Mouse (Mus musculus): ENCODE data around the gene Ccdc126. TPM values are rescaled to one million over a fixed set of nuclear protein-coding genes. Genes with fewer than 3 reads are reported as not detected.

The Ccdc126 gene
- total RNA-seq, 1 experiment from 2014 or later, result 5.1 TPM

- ATAC-seq (replicated peaks; ENCODE audit: low read depth, poor library complexity, severe bottlenecking), result no peak
Observed at GRCm38 (mm10) chr6:49339145-49339544, 20.1 kb downstream of the Ccdc126 start.

DNA sequence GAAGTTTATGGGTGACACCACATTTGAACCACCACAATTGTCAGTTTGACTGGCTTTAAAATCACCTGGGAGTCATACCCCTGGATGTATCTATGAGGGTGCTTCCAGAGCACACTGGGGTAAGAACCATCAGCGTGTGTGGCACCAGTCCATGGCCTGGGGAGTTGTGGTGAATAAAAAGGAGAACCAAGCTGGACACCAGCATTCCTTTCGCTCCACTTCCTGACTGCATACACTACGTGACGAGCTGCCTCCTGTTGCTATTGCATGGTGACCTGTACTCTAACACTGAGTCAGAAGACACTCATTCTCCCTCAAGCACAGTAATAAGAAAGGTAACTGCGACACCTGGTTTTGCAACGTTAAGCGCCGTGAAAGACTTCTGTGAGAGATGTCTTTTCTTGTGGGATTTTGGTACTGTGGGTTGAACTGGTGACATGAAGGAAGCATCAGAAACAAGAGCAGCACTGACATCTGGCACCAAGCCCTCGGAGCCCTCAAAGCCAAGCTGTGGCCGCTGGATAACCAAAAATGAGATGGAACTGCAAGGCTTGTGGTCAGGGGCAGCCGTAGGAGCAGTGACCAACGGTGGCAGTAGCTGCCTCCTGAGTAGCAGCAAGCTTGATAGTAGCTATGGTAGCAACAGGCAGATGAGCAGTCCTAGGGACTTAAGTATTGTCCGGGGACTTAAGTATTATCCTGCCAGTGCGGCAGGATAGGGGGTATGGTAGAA lies 24.8 kb downstream of the Ccdc126 start:
- ATAC-seq (replicated peaks; ENCODE audit: low read depth, poor library complexity, severe bottlenecking), result peak; percentile 80

DNA sequence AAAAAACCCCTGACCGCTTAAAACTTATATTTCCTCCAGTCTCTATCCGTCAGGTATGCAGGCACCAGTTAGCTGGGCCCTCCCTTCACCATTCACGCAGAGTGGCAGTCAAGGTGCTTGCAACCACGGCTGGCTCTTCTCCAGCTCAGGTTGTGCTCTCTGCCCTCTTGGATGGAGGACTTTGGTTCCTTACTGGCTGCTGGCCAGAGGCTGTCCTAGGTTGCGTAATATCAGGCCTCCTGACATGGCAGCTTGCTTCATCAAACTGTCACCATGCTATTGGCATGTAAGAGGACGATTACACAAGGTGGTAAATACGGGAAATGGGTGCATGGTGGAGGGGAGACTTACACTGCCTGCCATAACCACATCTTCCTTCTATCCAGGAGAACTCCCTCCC lies 30.8 kb downstream of the Ccdc126 start:
- ATAC-seq (replicated peaks; ENCODE audit: low read depth, poor library complexity, severe bottlenecking), result no peak

GRCm38 (mm10) chr6:49354613-49355012 lies 35.5 kb downstream of the Ccdc126 start:
- ATAC-seq (replicated peaks; ENCODE audit: low read depth, poor library complexity, severe bottlenecking), result no peak

DNA sequence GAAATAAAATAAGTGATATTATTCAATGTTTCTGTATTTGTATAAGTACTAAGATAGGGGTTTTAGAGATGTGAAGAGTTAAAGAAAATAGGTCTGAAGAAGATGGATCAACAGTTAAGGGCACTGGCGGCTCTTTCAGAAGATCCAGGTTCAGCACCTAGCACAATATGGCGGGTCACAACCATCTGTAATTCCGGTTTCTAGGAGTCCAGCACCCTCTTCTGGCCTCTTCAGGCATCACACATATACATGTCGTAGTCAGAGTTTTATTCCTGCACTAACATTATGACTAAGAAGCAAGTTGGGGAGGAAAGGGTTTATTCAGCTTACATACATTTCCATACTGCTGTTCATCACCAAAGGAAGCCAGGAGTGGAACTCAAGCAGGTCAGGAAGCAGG lies 36.1 kb downstream of the Ccdc126 start:
- no peak for ATAC-seq (replicated peaks; ENCODE audit: low read depth, poor library complexity, severe bottlenecking)

DNA sequence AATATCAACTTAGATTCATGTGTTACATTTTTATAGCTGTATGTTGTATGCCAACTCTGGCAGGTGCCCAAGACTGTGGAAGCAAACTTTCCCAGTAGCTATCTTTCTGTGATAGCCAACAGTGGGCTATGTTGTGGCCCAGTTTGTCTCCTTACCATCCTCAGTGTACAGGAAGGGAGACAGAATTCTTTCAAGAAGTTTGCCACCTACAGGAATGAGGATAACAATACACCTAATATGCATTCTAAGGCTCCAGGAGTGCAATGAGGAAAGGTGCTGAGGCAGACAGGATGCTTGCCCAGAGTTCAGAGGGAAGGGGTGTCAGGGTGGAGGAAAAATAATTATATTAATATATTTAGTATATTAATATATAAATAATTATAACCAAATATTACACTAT lies 41.3 kb downstream of the Ccdc126 start:
- ATAC-seq (replicated peaks; ENCODE audit: low read depth, poor library complexity, severe bottlenecking), result peak; percentile 71

DNA sequence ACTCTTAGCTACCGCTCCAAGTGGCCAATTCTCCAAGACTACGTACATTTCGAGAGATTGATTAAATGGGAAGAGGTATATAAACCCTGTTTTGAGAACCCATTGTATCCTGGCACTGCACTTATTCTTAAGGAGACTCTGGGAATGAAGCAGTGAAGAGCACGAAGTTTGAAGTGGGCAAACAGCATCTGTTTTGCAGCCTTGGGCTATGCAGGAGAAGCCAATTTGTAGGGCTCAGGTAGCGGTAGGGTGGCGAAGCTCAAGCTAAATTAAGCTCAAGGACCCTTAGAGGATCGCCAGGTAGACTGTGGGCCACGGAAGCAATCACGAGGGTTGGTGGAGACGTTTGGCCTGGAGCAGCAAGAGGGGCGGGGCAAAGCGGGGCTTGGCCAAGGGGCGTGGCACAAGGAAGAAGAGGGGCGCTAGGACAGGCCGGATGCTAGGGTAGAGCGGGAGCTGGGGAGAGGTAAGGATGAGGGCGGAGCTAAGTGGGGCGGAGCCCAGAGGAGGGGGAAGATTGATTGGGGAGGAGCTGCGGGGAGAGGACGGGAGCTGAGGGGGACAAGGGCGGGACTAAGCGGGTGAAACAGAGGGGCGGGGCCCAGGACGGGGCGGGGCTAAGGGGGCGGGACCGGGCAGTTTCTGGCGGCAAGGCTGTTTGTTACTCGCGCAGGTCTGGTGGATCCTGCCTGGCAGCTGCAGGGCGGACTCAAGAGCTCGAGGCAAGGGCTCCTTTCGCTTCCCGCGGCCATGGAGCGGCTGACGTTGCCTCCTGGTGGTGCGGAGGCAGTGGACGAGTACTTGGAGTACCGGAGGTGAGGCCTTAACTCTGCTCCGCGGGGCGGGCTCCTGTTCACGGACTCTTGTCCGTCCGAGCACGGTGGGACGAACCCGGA lies 48.3 kb downstream of the Ccdc126 start, which contains the start of gene Fam221a:
Gene Fam221a (plus strand): TSS at position 581 of the 896 bp plus-strand sequence.
- peak; percentile 98 for ATAC-seq (replicated peaks; ENCODE audit: low read depth, poor library complexity, severe bottlenecking)

GRCm38 (mm10) chr6:49368212-49368611 lies 49.1 kb downstream of the Ccdc126 start:
- no peak for ATAC-seq (replicated peaks; ENCODE audit: low read depth, poor library complexity, severe bottlenecking)

DNA sequence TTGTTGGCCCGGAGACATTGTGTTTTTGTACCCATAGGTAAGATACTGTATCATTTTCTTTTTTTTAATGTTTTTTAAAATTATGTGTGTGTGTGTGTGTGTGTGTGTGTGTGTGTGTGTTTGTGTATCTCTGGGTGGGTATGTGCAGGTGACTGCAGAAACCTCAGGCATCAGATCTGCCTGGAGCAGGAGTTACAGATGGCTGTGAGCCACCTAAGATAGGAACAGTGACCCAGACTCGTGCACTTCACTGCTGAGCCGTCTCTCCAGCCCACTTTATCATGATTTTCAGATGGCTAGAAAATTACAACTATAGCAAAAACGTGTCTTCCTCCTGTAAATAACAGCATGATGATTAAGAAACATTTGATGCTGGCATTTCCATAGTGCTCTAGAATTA lies 53.6 kb downstream of the Ccdc126 start:
- ATAC-seq (replicated peaks; ENCODE audit: low read depth, poor library complexity, severe bottlenecking), result no peak

DNA sequence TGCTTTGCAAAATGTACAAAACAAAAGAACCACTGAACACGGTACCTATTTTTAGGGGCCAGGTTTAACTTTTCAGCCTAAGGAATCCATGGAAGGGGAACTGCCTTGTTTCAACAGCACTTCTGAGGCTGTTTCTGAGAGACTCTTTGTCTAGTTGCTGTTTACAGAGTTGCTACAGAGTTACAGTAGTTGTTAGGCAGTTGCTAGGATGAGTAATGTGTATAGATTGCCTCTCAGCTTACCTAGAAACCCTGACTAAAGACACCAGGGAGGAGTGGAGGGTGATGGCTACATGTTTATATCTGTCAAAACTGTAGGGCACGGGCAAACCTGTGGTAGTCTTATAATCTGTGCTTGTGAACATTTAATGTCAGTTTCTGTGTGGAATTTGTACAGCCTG lies 54.9 kb downstream of the Ccdc126 start:
- no peak for ATAC-seq (replicated peaks; ENCODE audit: low read depth, poor library complexity, severe bottlenecking)

GRCm38 (mm10) chr6:49378328-49378727 lies 59.3 kb downstream of the Ccdc126 start:
- no peak for ATAC-seq (replicated peaks; ENCODE audit: low read depth, poor library complexity, severe bottlenecking)

Other genes with a start within 250 kb of the Ccdc126 start
- 12.5 and 48.2 TPM in 2 replicates for gene Malsu1, start 245.5 kb upstream of the Ccdc126 start, total RNA-seq (2017)
- gene Igf2bp3, start 104.3 kb upstream of the Ccdc126 start, total RNA-seq (2017), result 0.18 and 0.19 TPM in 2 replicates
- gene Tra2a, start 55.2 kb upstream of the Ccdc126 start, total RNA-seq (2017), result 160 and 162 TPM in 2 replicates
- 3.2 and 4.0 TPM in 2 replicates for gene Fam221a, start 48.5 kb downstream of the Ccdc126 start, total RNA-seq (2017)
- not detected in 2 replicates for gene Stk31, start 76.3 kb downstream of the Ccdc126 start, total RNA-seq (2017)

Data from common myeloid progenitor, adult 5-6 weeks (primary cell).